In the genomic region with DNA sequence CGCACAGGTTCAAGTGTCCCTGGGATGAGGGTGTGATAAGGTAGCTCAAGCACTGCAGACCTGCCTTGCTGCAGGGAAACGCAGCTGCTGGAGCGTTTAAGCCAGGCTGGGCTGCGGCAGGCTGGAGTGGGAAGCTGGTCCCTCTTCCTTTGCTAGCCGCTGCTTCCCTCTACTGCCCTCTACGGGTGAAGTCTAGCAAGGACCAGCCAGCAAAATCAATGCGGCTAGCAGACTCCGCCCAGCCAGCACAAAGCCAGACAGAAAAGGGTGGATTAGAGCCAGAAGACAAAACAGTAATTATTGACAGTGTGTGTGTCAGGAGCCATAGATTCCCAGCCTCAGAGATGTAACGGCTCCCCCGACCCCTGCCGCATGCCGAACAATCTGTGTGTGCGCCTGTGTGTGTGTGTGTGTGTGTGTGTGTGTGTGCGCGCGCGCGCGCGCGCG, we compare ENCODE assay signal across 8 mouse cellular contexts.
DNase-seq lines count a peak whose midpoint lies in the region; ATAC-seq lines count a peak whose summit lies in the region.

No protein-coding gene starts in this region.

- no peaks in the 10 kb centered on the region for H3K9me3 ChIP-seq in hindbrain, embryonic 13.5 days

- H3K27me3 ChIP-seq in hindbrain, embryonic 13.5 days, result no peaks in the 10 kb centered on the region

- peak; percentile 94 for ATAC-seq in hindbrain, embryonic 13.5 days (ENCODE audit: low FRiP score)

- H3K4me2 ChIP-seq in hindbrain, embryonic 13.5 days, result peak overlapping the region; percentile 47

- peak overlapping the region; percentile 51 for H3K9ac ChIP-seq in hindbrain, embryonic 13.5 days

- no peaks in the 10 kb centered on the region; the same call in 1 of the 2 replicates for H3K4me1 ChIP-seq in hindbrain, embryonic 13.5 days (replicated peaks)

- peak; percentile 77 for DNase-seq in Muller cell, postnatal 12 days (ENCODE audit: inconsistent ontology term)
- DNase-seq in cerebellum, postnatal 10 days, result peak; percentile 90 to 92
- DNase-seq in frontal cortex, postnatal 14 days (ENCODE audit: low spot score in 2 of 2), result peak; percentile 62 to 72
- DNase-seq in layer of hippocampus, postnatal 25 days (ENCODE audit: extremely low spot score in 1 of 2, low spot score in 1 of 2), result peak; percentile 51 to 66
- peak; percentile 75 for DNase-seq in lung, postnatal 14 days
- DNase-seq in retina, embryonic 14.5 days (ENCODE audit: low spot score), result peak; percentile 88
- DNase-seq in thymus, postnatal 36 days, result peak; percentile 52 to 65

- no peaks in the 10 kb centered on the region for H3K36me3 ChIP-seq in hindbrain, embryonic 13.5 days

- peak overlapping the region; percentile 92 for H3K27ac ChIP-seq in hindbrain, embryonic 13.5 days

- 44% methylated on average over 22 of the region's 22 CpGs for WGBS in hindbrain, embryonic 13.5 days

- peak overlapping the region; percentile 25 for H3K4me3 ChIP-seq in hindbrain, embryonic 13.5 days

Comparison
In these comparisons a context has a peak if more than half of its experiments do, and no peak if none do; other contexts are left out.
1. Peak in every context shown above with its lines: DNase-seq, ATAC-seq, H3K4me3 ChIP-seq and H3K27ac ChIP-seq.